Mouse (Mus musculus) yolk sac, embryonic 10.5 days (tissue): ENCODE results near the gene Gabra4.
"Not testable (repeated sequence)": the region's sequence is repeated elsewhere in the genome, so short reads cannot be mapped to it uniquely, and the experiment has no call there.

ENCODE experiments used
- DNase-seq: peaks from one replicate; pipeline ENCODE4 v3.0.0-alpha.2; 2017; ENCODE audit warnings: low spot score

The Gabra4 gene

DNA sequence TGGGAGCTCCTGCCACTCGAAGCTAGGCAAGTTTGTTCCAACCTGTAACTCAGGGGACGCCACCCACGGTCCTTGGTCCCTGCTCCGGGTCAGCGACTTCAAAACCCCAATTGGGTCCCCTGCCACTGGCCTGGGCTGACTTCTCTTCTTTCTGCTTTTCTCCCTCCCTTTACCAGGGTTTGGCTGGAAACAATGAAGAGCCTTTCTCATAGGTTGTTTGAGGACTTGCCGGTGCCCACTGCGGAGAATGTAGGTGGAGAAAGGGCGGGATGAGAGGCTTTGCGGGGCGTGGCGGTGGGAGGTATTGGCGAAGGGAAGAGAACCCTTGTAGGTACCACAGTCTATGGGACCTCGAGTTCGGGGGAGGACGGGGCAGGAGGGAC is at the start of gene Gabra4:
TSS of gene Gabra4 (minus strand) at position 194 of the 383 bp plus-strand sequence.
- peak; percentile 4 for DNase-seq

DNA sequence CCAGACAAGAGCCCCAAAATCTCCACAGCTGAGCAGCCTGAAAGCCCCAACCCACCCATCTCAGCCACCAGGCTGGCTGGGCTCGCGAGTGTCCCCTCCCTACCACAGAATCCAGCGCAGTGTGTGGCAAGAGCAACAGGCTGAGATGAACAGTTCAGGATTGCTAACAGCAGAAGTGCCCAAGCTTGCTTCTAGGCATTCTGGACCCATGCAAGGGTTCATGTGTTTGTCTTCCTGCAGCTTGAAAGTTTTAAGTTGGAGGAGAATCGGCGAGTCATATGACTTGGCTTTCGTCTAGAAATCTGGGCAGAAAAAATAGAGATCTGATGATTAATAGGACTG is 43.1 kb upstream of the Gabra4 start:
- no peak for DNase-seq

DNA sequence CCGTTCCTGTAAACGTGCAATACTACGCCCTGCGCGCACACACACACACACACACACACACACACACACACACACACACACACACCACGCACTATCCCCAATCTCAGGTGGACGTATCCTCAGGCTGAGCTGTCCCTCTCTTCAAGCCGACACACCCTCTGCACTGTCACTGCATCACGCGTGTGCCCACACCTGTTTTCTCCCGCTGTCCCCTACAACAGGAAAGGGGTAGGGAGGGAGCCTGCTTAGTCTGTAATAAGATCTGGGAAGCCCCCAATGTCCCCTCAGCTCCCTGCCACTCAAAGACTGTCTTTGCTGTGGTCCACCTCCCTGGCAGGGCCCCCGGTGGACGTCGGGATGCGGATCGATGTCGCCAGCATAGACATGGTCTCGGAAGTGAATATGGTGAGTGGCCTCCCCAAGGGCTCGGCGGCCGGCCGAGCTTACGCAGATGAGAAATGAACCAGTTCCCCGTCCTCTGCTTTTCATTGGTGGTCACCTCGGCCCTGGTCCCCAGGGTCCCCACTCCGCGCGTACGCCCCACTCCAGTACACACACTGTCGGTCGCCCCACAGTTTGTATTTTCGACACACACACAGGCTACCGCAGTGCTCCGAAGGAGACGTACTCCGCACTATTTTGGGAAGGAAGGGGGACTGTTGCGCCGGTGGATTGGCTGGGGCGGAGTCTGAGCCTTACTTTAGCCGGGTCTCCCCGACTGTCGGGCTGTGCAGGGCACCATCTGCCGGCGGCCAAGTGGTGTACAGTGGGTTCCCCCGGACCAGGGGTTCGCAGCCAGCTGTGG is 42.6 kb upstream of the Gabra4 start:
- peak; percentile 6 for DNase-seq

DNA sequence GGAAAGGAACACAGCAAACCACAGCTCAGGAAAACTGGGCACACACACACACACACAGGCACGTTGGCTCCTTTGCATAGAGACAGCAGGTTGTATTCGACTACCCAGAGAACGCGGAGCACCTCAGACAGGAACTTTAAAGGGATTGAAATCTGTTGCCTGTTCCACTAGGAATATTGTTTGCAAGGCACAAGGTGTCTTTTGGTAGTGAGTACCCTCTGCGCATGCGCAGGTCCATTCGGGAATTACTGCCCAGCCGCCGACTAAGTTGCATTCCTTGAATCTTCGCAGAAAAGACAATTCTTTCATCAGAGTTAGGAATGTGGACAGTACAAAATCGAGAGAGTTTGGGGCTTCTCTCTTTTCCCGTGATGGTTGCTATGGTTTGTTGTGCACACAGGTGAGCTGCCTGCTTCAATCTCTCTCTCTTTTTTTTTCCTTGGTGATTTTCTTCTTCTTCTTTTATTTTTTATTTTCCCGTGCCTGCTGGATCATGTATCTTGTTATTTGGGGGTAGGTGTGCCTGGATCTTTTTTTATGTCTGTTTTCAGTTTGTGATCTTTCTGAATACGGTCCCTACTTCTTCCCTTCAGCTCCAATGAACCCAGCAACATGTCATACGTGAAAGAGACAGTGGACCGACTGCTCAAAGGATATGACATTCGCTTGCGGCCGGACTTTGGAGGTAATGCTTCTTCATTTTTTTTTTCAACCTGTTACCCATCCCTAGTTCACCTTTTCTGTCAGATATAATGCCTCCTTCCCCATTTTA is 41.8 kb upstream of the Gabra4 start:
- DNase-seq, result peak; percentile 2

DNA sequence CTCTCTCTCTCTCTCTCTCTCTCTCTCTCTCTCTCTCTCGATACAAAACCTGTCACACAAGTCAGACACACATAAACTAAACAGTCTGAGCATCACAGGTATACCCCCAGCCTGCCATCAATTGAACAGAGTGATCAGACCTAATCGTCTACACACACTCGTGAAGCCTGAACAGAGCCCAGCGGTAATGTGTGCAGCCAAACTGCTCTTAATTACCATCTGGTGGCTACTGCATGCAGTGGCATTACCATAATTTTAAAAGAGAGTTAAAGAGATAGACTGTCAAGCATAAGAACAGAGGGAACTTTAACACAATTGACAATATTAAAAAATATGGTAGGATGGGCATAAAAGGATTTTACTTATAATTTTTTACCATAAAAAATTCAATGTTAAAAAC is 7.5 kb upstream of the Gabra4 start:
- DNase-seq, result no peak

DNA sequence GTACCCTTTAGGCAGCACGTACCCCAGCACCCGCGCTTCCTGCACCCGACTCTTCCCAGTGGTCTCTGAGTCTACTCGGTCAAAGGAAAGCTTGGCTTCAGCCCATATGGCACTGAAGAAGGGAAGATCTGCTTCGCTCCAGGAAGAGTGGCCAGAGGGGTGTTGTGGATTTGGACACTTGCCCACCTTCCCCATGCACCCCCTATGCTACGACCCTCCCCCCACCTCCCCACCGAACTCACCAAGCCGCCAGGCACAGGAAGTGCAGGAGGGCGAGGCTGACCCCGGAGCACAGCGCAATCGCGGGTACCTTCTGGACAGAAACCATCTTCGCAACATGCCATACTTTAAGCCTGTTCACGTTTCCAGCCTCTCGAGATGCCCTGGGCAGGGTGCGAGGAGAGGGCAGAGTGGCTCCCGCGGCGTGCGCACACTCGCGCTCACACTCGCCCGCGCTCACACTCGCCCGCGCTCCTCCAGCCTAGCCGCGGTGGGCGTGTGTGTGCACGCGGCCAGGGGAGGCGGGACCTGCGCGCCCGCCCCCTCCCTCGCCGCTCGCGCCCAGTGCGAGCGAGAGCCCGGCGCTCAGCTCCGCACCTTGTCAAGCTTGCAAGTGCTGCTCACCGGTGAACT is 510 bp downstream of the Gabra4 start, which contains the start of gene Gabrb1:
TSS of gene Gabrb1 (plus strand) at position 632 of the 633 bp plus-strand sequence.
- peak; percentile 17 for DNase-seq

DNA sequence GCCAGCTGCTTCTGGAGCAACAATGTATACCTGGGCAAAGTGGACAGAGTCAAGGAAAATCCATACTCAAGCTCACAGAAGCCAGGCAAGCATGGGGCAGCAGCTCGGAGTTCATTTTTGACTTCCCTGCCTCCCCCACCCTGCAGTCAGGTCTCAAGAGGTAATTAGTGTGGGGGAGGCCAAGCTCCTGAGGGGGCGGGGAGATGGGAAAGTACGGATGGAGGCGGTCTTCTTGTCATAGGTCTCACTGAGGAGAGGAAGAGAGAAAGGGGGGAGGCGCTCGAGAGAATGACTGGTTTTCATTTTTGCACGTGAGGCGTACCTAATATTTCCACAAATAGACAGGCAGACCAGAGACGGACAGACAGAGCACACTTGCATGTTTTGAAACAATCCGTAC is 1.3 kb downstream of the Gabra4 start:
- no peak for DNase-seq

DNA sequence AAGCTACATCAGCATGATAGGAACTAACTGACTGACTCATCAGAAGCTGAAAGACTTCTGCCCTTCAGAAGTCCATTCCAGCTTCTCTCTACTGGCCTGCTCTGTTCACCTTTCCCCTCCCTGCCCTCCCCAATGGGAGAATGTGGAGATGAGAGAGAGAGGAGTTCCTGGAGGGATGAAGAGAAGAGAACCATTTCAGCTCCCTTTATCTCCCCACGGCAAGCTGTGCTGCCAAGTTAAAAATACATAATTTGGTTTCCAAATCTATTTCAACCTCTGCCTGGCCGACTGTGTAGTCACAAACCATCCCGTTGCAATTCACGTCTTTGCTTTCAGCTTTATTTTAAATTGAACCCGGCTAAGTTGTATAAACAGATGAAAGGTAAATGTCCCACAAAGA is 4.1 kb downstream of the Gabra4 start:
- no peak for DNase-seq

DNA sequence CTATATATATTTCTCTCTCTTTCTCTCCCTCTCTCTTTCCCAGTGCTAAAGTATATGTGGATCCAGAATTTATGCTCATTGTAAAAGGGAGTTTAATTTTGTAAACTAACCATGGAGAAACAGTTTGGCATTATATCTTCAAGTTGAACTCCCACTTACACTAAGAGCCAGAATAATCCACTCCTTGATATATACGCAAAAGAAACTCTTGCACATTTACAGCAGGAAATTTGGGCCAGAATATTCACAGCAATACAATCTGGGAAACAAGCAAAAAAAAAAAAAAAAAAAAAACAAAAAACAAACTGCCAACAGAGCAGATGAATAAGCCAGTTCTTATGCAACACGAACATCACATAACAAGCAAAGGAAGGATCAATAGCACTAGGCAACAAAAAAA is 10.0 kb downstream of the Gabra4 start:
- no peak for DNase-seq

DNA sequence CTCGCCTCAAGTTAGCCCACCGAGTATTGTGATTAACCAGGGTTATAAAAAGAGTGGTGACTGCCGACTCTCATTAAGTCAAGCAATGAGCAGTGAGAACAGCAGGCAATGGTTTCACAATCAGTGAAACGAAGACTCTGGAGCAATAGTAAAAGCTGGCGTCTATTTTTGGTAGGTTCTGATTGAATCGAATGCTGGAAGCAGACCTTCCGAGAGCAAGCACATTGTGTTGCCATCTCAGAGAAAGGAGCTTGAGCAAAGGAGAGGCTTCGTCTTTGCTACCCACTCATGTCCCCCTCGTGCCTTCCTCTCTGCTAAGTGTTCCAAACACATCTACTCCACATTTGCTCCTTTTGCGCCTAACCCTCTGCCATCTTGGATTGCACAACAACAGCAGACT is 18.3 kb downstream of the Gabra4 start:
- no peak for DNase-seq

DNA sequence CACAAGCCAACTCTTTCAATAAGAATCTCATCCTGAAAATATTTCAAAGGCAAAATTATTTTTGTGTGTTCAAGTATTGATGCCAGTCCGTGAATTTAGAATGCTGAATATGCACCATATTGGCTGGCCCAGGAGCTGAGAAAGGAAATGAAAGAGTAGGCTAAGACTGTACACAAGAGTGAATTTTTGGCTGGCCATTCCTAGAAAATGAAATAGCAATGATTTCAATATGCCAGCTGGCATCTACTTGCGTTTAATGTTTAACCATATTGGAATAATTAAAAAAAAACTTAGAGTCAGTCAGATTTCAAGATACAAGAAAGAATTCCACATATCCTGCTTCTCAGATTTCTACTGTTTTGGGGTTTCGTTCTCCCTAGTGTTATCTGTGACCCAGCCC is 30.3 kb downstream of the Gabra4 start:
- no peak for DNase-seq

DNA sequence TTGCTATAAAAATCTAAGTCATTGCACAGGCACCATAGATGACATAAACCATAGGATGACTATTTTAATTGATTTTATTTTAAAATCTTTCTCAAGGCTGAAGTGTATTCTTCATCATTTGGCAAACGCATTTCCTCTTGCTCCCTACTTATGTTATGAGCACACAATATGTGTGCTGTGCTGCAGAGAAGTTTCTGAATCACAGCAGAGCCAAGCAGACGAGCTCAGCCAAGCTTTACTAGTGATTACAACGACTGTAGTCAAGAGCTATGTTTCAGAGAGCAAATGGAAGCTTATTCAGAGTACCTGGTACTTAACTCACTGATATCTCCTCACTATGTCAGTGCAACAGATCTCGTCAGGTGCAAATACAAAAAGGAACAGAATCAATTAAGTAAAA is 41.4 kb downstream of the Gabra4 start:
- DNase-seq, result no peak

DNA sequence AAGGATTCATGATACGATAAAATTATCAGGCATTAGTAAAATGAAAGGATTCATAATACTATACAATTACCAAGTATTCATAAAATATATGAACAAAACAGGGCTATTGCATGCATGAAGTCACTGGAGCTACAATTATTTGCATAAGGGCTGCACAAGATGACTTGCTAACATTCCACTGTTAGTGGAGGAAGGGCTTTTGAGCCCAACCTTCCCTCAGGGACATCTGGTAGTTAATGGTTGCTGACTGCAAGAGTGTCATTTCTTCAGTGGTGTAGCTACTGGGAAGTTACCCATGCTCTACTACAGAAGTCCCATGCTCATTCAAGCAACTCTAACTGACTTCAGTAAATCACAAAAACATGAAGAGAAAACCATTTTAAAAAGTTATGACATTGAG is 43.8 kb downstream of the Gabra4 start:
- DNase-seq, result no peak

DNA sequence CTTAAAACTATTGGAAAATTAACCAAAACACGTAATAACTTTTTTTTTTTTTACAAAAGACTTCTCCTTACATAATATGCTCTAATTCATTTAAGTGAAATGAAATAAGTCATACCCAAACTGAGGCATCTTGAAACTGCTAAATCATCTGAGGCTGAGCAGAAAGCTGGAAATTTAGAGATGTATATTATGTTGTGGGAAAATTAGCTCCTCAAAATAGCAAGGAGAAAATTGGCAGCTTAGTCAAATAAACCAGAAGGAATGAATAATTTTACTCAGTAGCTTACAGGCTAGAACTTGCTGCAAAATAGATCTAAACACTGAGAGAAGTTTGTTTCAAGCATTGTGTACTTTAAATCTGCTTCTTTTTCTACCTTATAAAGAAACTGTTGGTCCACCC is 49.4 kb downstream of the Gabra4 start:
- DNase-seq, result no peak

DNA sequence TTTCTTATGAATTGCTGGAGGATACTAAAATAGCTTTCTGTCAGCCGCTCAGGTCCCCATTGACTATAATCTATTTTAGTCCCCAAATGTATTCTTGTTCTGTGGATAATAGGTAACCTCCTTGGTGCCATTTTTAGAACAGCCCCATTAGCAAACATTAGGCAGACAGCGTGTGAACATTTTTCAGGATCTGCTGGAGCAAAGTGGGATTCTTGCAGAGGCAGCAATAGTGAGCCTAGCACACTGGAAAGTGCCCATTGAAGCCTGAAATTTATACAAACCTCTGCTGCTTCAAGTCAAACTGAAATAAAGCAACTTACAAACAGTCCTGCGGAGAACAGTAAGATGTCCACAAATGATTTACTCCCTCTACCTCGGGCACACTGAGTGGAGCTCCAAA is 51.2 kb downstream of the Gabra4 start:
- DNase-seq, result no peak

DNA sequence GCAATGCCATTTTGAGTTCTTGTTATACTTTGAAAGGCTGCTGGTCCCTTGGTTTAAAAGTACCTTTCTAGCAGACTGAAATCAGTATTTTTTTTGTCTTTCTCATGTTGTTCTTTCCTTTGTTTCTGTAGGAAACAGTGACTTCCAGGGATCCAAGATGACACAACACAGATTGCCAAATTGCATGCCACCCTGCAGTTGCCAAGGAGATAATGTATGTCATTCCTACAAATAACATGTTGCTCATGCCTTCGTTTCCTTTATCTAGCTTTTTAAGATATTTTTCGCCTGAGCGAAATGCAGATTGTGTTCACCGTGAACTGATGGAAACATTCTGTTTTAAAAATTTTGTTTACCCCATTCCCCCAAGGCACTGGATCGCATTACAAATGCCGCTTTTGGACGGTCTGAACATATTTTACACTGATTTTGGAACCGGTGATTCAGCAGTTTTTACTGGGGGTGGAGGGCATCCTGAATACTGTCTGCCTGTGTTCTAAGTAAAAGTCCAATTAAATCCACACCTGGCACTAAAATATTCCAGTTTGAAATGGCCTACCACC is 53.9 kb downstream of the Gabra4 start:
- no peak for DNase-seq

DNA sequence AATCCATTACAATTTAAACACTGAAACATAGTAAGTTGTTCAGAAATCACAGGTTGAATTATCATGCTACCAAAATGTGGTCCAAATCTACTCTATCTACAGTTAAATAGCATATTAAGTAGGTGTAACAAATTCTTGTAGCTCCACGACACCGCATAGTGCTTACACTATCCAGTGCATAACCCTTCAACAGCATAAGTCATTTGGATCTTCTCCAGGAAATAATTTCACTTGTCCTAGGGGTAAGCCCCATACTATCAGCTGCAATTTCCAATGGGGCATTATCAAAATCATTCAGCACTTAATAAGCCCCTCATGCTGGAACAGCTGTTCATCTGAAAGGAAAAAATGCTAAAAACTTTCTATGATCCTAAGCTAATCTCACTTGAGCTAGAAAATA is 62.8 kb downstream of the Gabra4 start:
- no peak for DNase-seq

DNA sequence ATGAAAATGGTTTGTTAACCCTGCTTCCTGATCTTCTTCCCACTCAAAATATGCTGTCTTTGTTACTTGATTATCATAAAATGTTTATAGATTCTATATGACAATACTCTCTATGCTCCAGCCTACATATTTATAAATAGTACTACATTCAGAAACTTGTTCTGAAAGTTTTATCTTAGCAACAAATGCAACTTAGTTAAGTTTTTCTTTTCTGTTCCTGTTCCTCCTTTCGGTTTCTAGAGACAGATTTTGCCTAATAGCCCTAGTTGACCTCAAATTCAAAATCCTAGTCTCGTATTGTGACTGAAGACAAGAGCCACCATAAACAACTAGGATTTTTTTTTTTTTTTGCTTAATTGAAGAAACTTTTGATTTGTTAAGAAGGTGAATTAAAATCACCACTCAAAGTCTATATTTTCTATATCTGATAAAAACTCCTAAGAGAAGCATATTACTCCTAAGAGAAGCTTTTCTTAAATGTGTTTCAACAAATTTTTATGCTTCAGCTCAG is 64.3 kb downstream of the Gabra4 start:
- no peak for DNase-seq

DNA sequence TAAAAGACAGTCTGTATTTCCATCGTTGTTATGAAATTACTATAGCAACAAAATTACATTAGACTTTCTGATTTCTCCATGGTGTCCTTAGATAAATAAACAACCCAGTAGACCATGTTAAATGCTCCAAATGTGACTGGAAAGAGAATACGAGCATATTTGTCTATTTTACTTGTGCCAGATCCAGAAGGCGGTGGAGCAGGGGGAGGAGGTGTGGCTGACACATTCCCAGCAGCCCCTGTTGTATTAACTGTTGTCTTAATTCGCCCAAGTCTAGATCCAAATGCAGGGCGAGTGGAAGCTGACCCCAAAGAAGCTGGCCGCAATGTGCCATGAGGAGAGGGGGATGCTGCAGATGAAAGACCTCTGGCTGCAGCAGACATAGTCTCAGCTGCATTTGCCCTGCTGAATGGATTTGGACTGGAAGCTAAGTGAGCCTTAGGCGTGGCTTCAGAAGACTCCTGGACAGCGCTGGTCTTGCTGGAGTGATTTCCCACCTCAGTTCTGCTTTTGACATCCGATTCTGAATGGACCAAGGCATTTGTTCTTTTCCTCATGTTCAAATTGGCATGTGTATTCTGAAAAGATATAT is 86.4 kb downstream of the Gabra4 start:
- DNase-seq, result no peak

DNA sequence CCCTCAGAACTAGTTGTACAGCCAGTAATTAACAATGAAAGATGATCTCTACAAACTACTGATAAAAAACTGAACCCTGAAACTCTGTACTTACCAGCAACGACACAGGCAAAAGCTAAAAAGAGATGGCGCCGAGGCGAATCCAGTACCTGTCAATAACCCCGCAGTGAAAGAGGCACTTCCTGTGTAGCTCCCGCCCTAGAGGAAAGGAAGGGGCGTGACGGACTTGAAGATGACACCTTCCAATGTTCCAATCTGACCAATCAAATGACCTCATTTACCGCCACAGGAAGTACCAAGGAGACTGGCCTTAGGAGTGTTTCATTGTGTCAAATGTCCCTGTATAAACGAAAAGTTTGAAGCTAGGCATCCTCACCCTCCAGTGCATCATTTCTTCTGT is 110.0 kb downstream of the Gabra4 start, which contains the start of gene Cox7b2:
TSS of gene Cox7b2 (minus strand) at position 127 of the 400 bp plus-strand sequence.
- no peak for DNase-seq

DNA sequence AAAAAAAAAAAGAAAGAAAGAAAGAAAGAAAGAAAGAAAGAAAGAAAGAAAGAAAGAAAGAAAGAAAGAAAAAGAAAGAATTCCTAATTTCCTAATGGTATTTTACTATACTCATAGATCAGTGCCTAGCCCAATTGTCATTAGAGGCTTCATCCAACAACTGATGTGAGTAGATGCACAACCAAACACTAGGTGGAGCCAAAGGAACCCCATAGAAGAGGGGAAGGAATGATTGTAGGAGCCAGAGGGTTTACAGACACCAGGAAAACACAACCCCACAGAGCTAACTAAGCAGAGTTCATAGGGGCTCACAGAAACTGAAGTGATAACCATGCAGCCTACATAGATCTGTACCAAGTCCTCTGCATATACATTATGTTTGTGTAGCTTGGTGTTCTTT is 112.6 kb downstream of the Gabra4 start:
- DNase-seq, result peak; percentile 2

DNA sequence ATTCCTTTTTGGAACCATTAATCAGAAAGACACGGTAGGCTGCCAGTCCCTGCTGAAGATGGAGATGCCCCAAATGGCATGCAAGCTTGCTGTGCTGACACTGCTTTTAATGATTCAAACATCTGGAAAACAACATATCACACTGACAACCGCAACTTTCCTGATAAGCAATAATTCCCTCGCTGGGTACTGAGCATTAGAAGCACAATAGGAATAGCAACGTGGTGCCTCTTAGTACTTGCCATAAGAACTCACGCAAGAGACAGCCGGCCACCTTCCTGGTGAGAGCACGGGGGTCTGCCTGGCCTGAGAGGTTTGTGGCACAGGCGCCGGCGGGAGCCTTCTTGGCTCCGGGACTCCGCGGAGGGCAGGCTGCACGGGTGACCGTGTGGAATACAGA is 132.6 kb downstream of the Gabra4 start:
- DNase-seq, result not testable (repeated sequence)
